Mouse (Mus musculus) G1E (cell line): ENCODE results near the gene Abcc1. TPM values are rescaled to one million over a fixed set of nuclear protein-coding genes. Genes with fewer than 3 reads are reported as not detected.

Experiments used
- ATAC-seq: 2 replicates; pipeline ENCODE4 v1.8.0; 2016; ENCODE audit warnings: mild to moderate bottlenecking; ENCODE audit not compliant: insufficient number of reproducible peaks, poor library complexity, low FRiP score, severe bottlenecking; ENCODE audit errors: extremely low read depth
- DNase-seq: peaks from one replicate; pipeline ENCODE4 v3.0.0; 2012; ENCODE audit warnings: low spot score
- H3K27me3 ChIP-seq: 2 replicates; pipeline ENCODE4 v1.6.1; 2012; ENCODE audit warnings: mild to moderate bottlenecking, low read length, inconsistent platforms; ENCODE audit not compliant: insufficient read depth
- H3K36me3 ChIP-seq: replicated peaks from 2 replicates; pipeline ENCODE3; 2012; ENCODE audit warnings: mild to moderate bottlenecking, inconsistent platforms
- H3K4me1 ChIP-seq: 2 replicates; pipeline ENCODE4 v1.6.1; 2012; ENCODE audit warnings: low read depth, low read length, inconsistent platforms, mixed read lengths; ENCODE audit not compliant: insufficient read depth
- H3K4me3 ChIP-seq: 2 replicates; pipeline ENCODE4 v1.5.1; 2012; ENCODE audit warnings: low read depth, mild to moderate bottlenecking, inconsistent platforms, low read length, moderate library complexity, mixed read lengths
- H3K9me3 ChIP-seq: replicated peaks from 2 replicates; pipeline ENCODE4 v1.6.1; 2012; ENCODE audit warnings: inconsistent platforms
- CTCF ChIP-seq: IDR thresholded peaks from 2 replicates; pipeline ENCODE4 v1.5.1; 2012; ENCODE audit warnings: low read depth, low read length, inconsistent platforms, mixed read lengths
- GATA1 ChIP-seq: IDR thresholded peaks from 2 replicates; pipeline ENCODE4 v1.6.1; 2012; ENCODE audit warnings: borderline replicate concordance, low read length, inconsistent platforms, mixed read lengths
- GATA2 ChIP-seq: IDR thresholded peaks from 2 replicates; pipeline ENCODE4 v1.6.1; 2012; ENCODE audit warnings: low read depth, low read length, inconsistent platforms, borderline replicate concordance
- POLR2AphosphoS5 ChIP-seq: IDR thresholded peaks from 2 replicates; pipeline ENCODE4 v1.6.1; 2012; ENCODE audit warnings: low read depth, low read length, inconsistent platforms; ENCODE audit not compliant: insufficient replicate concordance
- TAL1 ChIP-seq: conservative IDR thresholded peaks from 2 replicates; pipeline ENCODE4 v1.6.1; 2012; ENCODE audit warnings: low read depth, low read length, inconsistent platforms, mixed read lengths
- polyA plus RNA-seq: library from polyadenylated mRNA; stranded (reverse); fragments of >175 nt; gene quantifications from 2 replicates; pipeline ENCODE4 v1.2.3, GENCODE M21; 2012
- total RNA-seq, 2 experiments: library from RNA; stranded (forward) in 1 of 2; stranded (reverse) in 1 of 2; fragments of 200-1000 nt in 1 of 2; fragments of >200 nt in 1 of 2; fragmentation: Nextera tagmentation in 1 of 2; gene quantifications; 2 replicates each; pipeline ENCODE4 v1.2.3; 2014 to 2017

Gene Abcc1
- total and polyA plus RNA-seq, 3 experiments = 5.1 to 69.5 (median 36.8) TPM

- Histone ChIP-seq H3K36me3 (peaks cover 82% of the 10 kb centered on the region), H3K9me3 (no peaks in the 10 kb centered on the region), H3K4me3 (no peak overlapping the region), H3K27me3 (no peaks in the 10 kb centered on the region), H3K4me1 (peaks cover 48% of the 10 kb centered on the region)
- DNase-seq = no peak
- TF ChIP-seq POLR2AphosphoS5 = no peak
- no peak for TF ChIP-seq TAL1
- no peak for TF ChIP-seq GATA1
- no peak for TF ChIP-seq CTCF
- TF ChIP-seq GATA2 = no peak
- ATAC-seq = no peak
Measured at GRCm38 (mm10) chr16:14381061-14381665, 19.8 kb downstream of the Abcc1 start.

DNA sequence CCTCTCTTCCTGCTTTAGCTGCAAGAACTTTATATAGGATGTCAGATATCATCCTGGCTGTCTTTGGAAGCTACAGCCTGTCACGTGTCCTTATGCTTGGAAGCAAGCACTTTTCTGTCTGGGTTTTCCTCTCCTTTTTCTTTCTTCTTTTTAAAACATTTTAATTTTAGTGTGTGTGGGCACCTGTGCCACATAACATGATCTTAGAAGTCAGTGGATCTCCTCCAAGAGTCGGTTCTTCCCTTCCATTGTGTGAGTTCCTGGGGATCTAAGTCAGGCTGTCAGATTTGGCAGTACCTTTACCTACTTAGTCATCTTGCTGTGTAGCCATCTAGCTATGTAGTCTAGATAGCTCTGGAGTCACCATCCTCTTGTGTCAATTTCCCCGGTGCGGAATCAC lies 37.9 kb downstream of the Abcc1 start:
- Histone ChIP-seq H3K4me1 (no peaks in the 10 kb centered on the region), H3K9me3 (no peaks in the 10 kb centered on the region), H3K27me3 (no peaks in the 10 kb centered on the region), H3K4me3 (no peak overlapping the region), H3K36me3 (peaks cover 82% of the 10 kb centered on the region)
- TF ChIP-seq GATA2 (no peak), POLR2AphosphoS5 (no peak), CTCF (no peak)
- ATAC-seq (no peak), DNase-seq (no peak)

DNA sequence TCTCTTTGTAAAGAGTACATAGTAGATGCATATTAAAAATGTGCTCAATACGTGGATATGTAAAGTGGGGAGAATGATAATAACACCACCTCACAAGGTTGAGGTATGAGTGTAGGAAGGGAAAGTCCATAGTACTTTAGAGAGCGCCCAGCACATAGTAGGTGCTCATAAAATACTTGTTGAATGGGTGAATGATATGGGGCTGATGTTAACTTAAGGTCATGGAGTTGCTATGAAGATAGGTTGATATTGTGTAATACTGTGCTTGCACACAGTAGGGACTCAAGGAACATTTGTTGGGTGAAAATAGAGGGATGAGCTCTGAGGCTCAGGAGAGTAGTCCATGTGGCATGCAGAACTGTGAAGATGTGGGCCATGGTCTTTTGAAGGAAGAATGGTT lies 42.1 kb downstream of the Abcc1 start:
- Histone ChIP-seq H3K27me3 (no peaks in the 10 kb centered on the region), H3K4me1 (no peaks in the 10 kb centered on the region), H3K36me3 (peaks cover 90% of the 10 kb centered on the region), H3K4me3 (no peak overlapping the region), H3K9me3 (no peaks in the 10 kb centered on the region)
- ATAC-seq (no peak), DNase-seq (no peak)
- no peak for TF ChIP-seq CTCF
- no peak for TF ChIP-seq TAL1
- no peak for TF ChIP-seq GATA1
- no peak for TF ChIP-seq GATA2

- no peaks in the 10 kb centered on the region for H3K27me3 ChIP-seq
- no peaks in the 10 kb centered on the region for H3K9me3 ChIP-seq
- H3K4me3 ChIP-seq = no peak overlapping the region
- no peaks in the 10 kb centered on the region for H3K4me1 ChIP-seq
- DNase-seq (no peak), ATAC-seq (no peak)
- H3K36me3 ChIP-seq = peaks cover 90% of the 10 kb centered on the region
- no peak for TF ChIP-seq GATA2
- TF ChIP-seq GATA1 = no peak
- TF ChIP-seq POLR2AphosphoS5 = no peak
- TF ChIP-seq TAL1 = no peak
- TF ChIP-seq CTCF = no peak
Measured at GRCm38 (mm10) chr16:14405636-14406035, 44.3 kb downstream of the Abcc1 start.

DNA sequence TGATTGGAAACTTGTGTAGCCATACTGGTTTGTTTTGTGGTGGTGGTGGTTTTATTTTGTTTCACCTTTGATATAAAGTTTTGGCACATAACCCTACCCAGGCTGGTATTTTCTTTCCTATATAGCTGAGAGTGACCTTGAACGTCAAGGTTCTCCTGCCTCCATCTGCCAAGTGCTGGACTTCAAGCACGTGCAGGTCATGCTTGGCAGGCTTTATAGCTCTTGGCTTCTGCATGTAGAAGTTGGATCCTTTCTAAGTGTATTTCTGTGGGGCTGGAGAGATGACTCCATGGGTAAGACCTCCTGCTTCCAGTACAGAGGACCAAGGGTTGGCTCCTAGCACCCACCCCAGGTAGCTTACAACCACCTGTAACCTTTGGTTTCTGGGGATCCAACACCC lies 47.8 kb downstream of the Abcc1 start:
- Histone ChIP-seq H3K4me1 (no peaks in the 10 kb centered on the region), H3K27me3 (no peaks in the 10 kb centered on the region), H3K9me3 (no peaks in the 10 kb centered on the region), H3K36me3 (peaks cover 96% of the 10 kb centered on the region), H3K4me3 (no peak overlapping the region)
- no peak for TF ChIP-seq CTCF
- no peak for TF ChIP-seq GATA1
- no peak for TF ChIP-seq GATA2
- TF ChIP-seq POLR2AphosphoS5 = no peak
- TF ChIP-seq TAL1 = no peak
- DNase-seq (no peak), ATAC-seq (no peak)

- ATAC-seq (no peak), DNase-seq (no peak)
- TF ChIP-seq GATA2 (no peak), TAL1 (no peak), POLR2AphosphoS5 (no peak), CTCF (no peak), GATA1 (no peak)
- Histone ChIP-seq H3K4me1 (no peaks in the 10 kb centered on the region), H3K27me3 (no peaks in the 10 kb centered on the region), H3K9me3 (no peaks in the 10 kb centered on the region), H3K4me3 (no peak overlapping the region), H3K36me3 (peaks cover 96% of the 10 kb centered on the region)
Measured at GRCm38 (mm10) chr16:14409776-14410175, 48.4 kb downstream of the Abcc1 start.

DNA sequence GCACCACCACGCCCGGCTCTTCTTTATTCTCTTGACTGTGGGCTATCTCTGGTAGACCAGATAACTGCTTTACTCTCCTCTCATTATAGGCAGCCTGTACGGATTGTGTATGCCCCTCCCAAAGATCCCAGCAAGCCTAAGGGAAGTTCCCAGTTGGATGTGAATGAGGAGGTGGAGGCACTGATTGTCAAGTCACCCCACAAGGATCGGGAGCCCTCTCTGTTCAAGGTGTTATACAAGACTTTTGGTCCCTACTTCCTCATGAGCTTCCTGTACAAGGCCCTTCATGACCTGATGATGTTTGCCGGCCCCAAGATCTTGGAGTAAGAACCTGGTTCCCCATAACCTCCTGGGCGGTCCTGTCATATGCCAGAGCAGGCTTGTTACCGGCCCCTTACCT lies 49.3 kb downstream of the Abcc1 start:
- H3K9me3 ChIP-seq = no peaks in the 10 kb centered on the region

More for the DNA sequence above, 49.3 kb downstream of the Abcc1 start:
- Histone ChIP-seq H3K27me3 (no peaks in the 10 kb centered on the region), H3K36me3 (peaks cover 96% of the 10 kb centered on the region), H3K4me3 (no peak overlapping the region), H3K4me1 (no peaks in the 10 kb centered on the region)
- DNase-seq (no peak), ATAC-seq (no peak)
- TF ChIP-seq POLR2AphosphoS5 (no peak), CTCF (no peak), GATA1 (no peak), GATA2 (no peak), TAL1 (no peak)
